Mouse (Mus musculus) stomach, embryonic 16.5 days (tissue): ENCODE measurements at regions not wholly inside any gene's neighbourhood (a gene's known extent, or its start where the extent isn't known, plus 50 kb on each side); places are given as distances from the start of the nearest gene placed in this dataset.

Experiments used
- ATAC-seq: fragments of 200-750 bp; cut with Nextera tagmentation; 2 replicates; pipeline ENCODE4 v1.8.0; 2017; ENCODE audit warnings: moderate number of reproducible peaks, moderate TSS enrichment; ENCODE audit not compliant: insufficient read depth, low FRiP score
- H3K27ac ChIP-seq: fragments of 300-500 bp; sonication (generic); 2 replicates; pipeline ENCODE4 v1.5.1; 2014; ENCODE audit warnings: low read length
- H3K27me3 ChIP-seq: fragments of 300-500 bp; sonication (generic); 2 replicates; pipeline ENCODE4 v1.6.1; 2014; ENCODE audit warnings: low read length, control low read depth, mixed read lengths; ENCODE audit not compliant: control insufficient read depth, insufficient read depth
- H3K36me3 ChIP-seq: fragments of 300-500 bp; sonication (generic); 2 replicates; pipeline ENCODE4 v1.6.1; 2014; ENCODE audit warnings: low read length; ENCODE audit not compliant: control insufficient read depth, insufficient read depth
- H3K4me1 ChIP-seq: fragments of 300-500 bp; sonication (generic); 2 replicates; pipeline ENCODE4 v1.6.1; 2014; ENCODE audit warnings: low read length, control low read depth, mixed read lengths; ENCODE audit not compliant: control insufficient read depth, insufficient read depth
- H3K4me2 ChIP-seq: fragments of 300-500 bp; sonication (generic); 2 replicates; pipeline ENCODE4 v1.6.1; 2014; ENCODE audit warnings: low read depth, low read length, mixed read lengths
- H3K4me3 ChIP-seq: fragments of 300-500 bp; sonication (generic); replicated peaks from 2 replicates; pipeline ENCODE4 v1.5.1; 2014; ENCODE audit warnings: mild to moderate bottlenecking, low read length
- H3K9ac ChIP-seq: fragments of 300-500 bp; sonication (generic); 2 replicates; pipeline ENCODE4 v1.6.1; 2014; ENCODE audit warnings: low read length
- H3K9me3 ChIP-seq: fragments of 300-500 bp; sonication (generic); replicated peaks from 2 replicates; pipeline ENCODE4 v1.6.1; 2016; ENCODE audit warnings: low read length, control low read depth; ENCODE audit not compliant: control insufficient read depth
- WGBS: fragments of 180-500 bp; shearing (Covaris S2); extraction: QIAGEN DNeasy Blood & Tissue Kit; methylation state at CpG from one replicate; pipeline ENCODE4 v1.1.7; 2014; 5-methylcytosine and 5-hydroxymethylcytosine counted together

DNA sequence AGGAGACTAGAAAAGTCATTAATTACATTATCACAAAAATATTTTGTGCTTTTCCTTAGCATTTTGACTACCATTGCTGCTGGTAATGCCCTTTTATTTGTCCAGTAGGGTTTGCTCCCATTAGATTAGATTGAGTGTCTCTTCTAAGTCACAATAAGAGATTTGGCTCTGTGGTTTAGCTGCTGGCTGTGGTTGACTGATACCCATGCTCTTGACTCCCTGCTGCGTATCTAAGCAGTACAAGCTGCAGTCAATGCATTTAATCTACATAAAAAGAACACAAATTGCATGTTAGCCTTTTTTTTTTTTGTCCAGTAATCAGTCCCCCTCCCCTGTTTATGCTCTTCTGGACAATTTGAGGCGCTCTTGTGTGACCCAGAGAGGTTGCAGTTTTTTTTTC, 133.0 kb upstream of the Rai2 start:
- Histone ChIP-seq H3K4me2 (no peak overlapping the region), H3K4me1 (no peaks in the 10 kb centered on the region), H3K9ac (no peak overlapping the region), H3K36me3 (no peaks in the 10 kb centered on the region), H3K27me3 (no peaks in the 10 kb centered on the region), H3K27ac (no peak overlapping the region), H3K4me3 (no peak overlapping the region), H3K9me3 (no peaks in the 10 kb centered on the region)
- WGBS, result 86% methylated on average over 2 of the region's 2 CpGs
- ATAC-seq, result no peak

DNA sequence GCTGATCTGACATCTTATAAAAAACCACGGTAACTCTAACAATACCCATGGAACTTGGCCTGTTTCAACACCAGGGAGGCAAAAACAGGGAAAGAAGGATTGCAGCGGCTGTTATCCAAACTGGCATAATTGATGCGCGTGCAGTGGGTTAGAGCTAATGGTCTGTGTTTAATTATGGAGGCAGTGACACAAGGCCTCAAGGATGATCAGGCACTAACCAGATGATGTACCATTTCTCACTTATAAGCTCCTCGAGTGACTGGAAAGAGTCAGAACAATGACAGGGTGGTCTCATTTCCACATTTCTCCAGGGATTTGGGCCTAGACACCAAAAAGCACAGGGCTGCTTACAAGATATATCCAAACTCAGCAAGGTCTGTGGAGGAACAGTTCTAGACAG, 83.0 kb upstream of the Rai2 start:
- Histone ChIP-seq H3K4me3 (no peak overlapping the region), H3K36me3 (no peaks in the 10 kb centered on the region), H3K4me2 (no peak overlapping the region), H3K27ac (no peak overlapping the region), H3K4me1 (no peaks in the 10 kb centered on the region), H3K27me3 (peaks cover 7% of the 10 kb centered on the region; the same call in 1 of the 2 replicates), H3K9me3 (no peaks in the 10 kb centered on the region), H3K9ac (no peak overlapping the region)
- 94% methylated on average over 5 of the region's 5 CpGs for WGBS
- ATAC-seq, result no peak

DNA sequence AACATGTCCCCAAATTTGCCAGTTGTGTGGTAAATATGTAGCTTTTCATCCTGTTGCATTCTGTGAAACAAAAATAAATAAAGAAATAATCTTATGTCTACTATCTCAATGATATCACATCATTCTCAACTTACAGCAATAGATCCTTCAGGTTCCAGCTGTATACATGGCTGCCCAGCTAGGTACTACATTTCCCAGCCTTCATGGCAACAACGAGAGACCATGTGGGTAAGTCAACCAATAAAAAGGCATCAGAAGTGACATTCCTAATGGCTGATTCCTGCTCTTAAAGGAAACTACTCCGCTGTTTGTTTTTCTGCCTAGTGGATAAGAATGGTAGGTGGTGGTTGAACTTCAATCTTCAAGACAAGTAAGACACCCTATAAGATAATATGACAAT, 82.5 kb upstream of the Rai2 start:
- H3K4me1 ChIP-seq, result no peaks in the 10 kb centered on the region
- no peaks in the 10 kb centered on the region for H3K36me3 ChIP-seq
- H3K9ac ChIP-seq, result no peak overlapping the region
- no peak overlapping the region for H3K27ac ChIP-seq
- H3K4me3 ChIP-seq, result no peak overlapping the region
- peaks cover 7% of the 10 kb centered on the region; the same call in 1 of the 2 replicates for H3K27me3 ChIP-seq
- H3K4me2 ChIP-seq, result no peak overlapping the region
- 73% methylated on average over 2 of the region's 2 CpGs for WGBS
- no peak for ATAC-seq
- H3K9me3 ChIP-seq, result no peaks in the 10 kb centered on the region

GRCm38 (mm10) chrX:161635678-161636077, 81.2 kb upstream of the Rai2 start:
- H3K36me3 ChIP-seq, result no peaks in the 10 kb centered on the region
- H3K4me3 ChIP-seq, result no peak overlapping the region
- H3K4me1 ChIP-seq, result no peaks in the 10 kb centered on the region
- H3K4me2 ChIP-seq, result peak overlapping the region; percentile 15; the same call in 1 of the 2 replicates
- WGBS, result 28% methylated on average over 9 of the region's 9 CpGs
- ATAC-seq, result peak; percentile 44
- no peak overlapping the region for H3K27ac ChIP-seq
- H3K9ac ChIP-seq, result no peak overlapping the region
- H3K9me3 ChIP-seq, result no peaks in the 10 kb centered on the region
- H3K27me3 ChIP-seq, result peaks cover 7% of the 10 kb centered on the region; the same call in 1 of the 2 replicates

DNA sequence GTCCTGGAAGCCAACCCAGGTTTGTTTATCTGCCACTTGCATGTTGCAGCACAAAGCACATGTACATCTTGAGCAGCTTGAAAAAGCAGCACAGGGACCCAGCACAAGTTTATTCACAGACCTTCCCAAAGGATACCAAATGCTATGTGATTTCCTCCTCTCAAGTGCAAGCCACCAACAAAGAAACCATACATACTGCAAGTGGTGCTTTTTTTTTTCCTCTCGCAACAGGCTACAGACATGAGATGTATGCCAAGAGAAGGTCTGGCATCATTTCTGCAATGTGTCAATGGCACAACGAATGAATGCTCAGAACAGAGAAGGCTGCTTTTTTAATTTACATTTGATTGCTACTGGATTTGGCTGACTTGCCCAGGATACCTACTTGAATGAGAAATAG, 63.8 kb upstream of the Rai2 start:
- Histone ChIP-seq H3K27ac (no peak overlapping the region), H3K9me3 (no peaks in the 10 kb centered on the region), H3K9ac (no peak overlapping the region), H3K27me3 (peaks cover 4% of the 10 kb centered on the region; the same call in 1 of the 2 replicates), H3K4me1 (no peaks in the 10 kb centered on the region), H3K4me3 (no peak overlapping the region), H3K36me3 (no peaks in the 10 kb centered on the region), H3K4me2 (no peak overlapping the region)
- WGBS, result 74% methylated on average over 2 of the region's 2 CpGs
- ATAC-seq, result no peak

GRCm38 (mm10) chrX:161660106-161660505, 56.8 kb upstream of the Rai2 start:
- H3K27me3 ChIP-seq, result no peaks in the 10 kb centered on the region; the same call in 1 of the 2 replicates
- no peaks in the 10 kb centered on the region for H3K9me3 ChIP-seq
- no peak for ATAC-seq
- H3K9ac ChIP-seq, result no peak overlapping the region
- no peak overlapping the region for H3K4me3 ChIP-seq
- H3K36me3 ChIP-seq, result no peaks in the 10 kb centered on the region
- WGBS, result 83% methylated on average over 3 of the region's 3 CpGs
- H3K4me2 ChIP-seq, result no peak overlapping the region
- no peak overlapping the region for H3K27ac ChIP-seq
- no peaks in the 10 kb centered on the region for H3K4me1 ChIP-seq

DNA sequence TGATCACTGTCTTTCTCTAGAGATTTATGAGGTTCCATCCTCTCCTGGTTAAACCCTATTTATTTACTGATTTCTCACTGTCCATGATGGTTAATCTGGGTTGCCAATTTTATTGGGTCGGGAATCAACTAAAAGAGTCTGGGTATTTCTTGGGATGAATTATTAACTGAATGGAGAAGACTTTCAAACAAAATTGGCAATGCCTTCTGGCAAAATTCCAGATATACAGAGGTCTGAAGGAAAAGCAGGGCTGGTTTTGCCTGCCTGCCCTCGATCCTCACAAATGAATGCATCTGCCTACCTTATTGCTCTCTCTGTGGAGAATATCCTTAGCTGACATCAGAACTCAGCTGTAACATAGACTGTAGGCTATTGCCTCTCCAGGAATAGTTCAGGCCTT, 54.9 kb upstream of the Rai2 start:
- no peak overlapping the region for H3K27ac ChIP-seq
- 69% methylated on average over 2 of the region's 2 CpGs for WGBS

More for the DNA sequence above, 54.9 kb upstream of the Rai2 start:
- H3K36me3 ChIP-seq, result no peaks in the 10 kb centered on the region
- no peaks in the 10 kb centered on the region; the same call in 1 of the 2 replicates for H3K27me3 ChIP-seq
- ATAC-seq, result no peak
- H3K9me3 ChIP-seq, result no peaks in the 10 kb centered on the region
- no peak overlapping the region for H3K4me3 ChIP-seq
- no peaks in the 10 kb centered on the region for H3K4me1 ChIP-seq
- no peak overlapping the region for H3K9ac ChIP-seq
- no peak overlapping the region for H3K4me2 ChIP-seq
